Mouse (Mus musculus): ENCODE measurements around the gene Lrit2. TPM values are rescaled to one million over a fixed set of nuclear protein-coding genes. Genes with fewer than 3 reads are reported as not detected.

The Lrit2 gene
- polyA plus RNA-seq, 1 experiment from 2014 or later = not detected

GRCm38 (mm10) chr14:37066636-37067035 is 1.1 kb upstream of the Lrit2 start:
- no peak overlapping the region for H3K4me2 ChIP-seq (ENCODE audit: low read length)
- H3K27ac ChIP-seq (ENCODE audit: low read depth, low read length) = no peak overlapping the region
- 66% methylated on average over 2 of the region's 2 CpGs for WGBS
- no peaks in the 10 kb centered on the region for H3K4me1 ChIP-seq (ENCODE audit: control insufficient read depth, insufficient read depth, low read depth, low read length)
- no peak for ATAC-seq
- no peak overlapping the region for H3K4me3 ChIP-seq (ENCODE audit: low read length)
- H3K9me3 ChIP-seq (ENCODE audit: control insufficient read depth, low read length) = no peaks in the 10 kb centered on the region
- no peak overlapping the region for H3K9ac ChIP-seq (ENCODE audit: low read depth, low read length)
- no peaks in the 10 kb centered on the region for H3K27me3 ChIP-seq (replicated peaks; ENCODE audit: control insufficient read depth, insufficient read depth, low read length)
- no peaks in the 10 kb centered on the region for H3K36me3 ChIP-seq (ENCODE audit: control insufficient read depth, insufficient read depth, low read length)

GRCm38 (mm10) chr14:37068516-37068915 is 787 bp downstream of the Lrit2 start:
- H3K27me3 ChIP-seq (replicated peaks; ENCODE audit: control insufficient read depth, insufficient read depth, low read length) = no peaks in the 10 kb centered on the region
- H3K9ac ChIP-seq (ENCODE audit: low read depth, low read length) = no peak overlapping the region
- H3K4me1 ChIP-seq (ENCODE audit: control insufficient read depth, insufficient read depth, low read depth, low read length) = no peaks in the 10 kb centered on the region
- no peak overlapping the region for H3K4me3 ChIP-seq (ENCODE audit: low read length)
- H3K27ac ChIP-seq (ENCODE audit: low read depth, low read length) = no peak overlapping the region
- WGBS = 18% methylated on average over 9 of the region's 9 CpGs
- no peak for ATAC-seq
- no peaks in the 10 kb centered on the region for H3K36me3 ChIP-seq (ENCODE audit: control insufficient read depth, insufficient read depth, low read length)
- H3K9me3 ChIP-seq (ENCODE audit: control insufficient read depth, low read length) = no peaks in the 10 kb centered on the region
- no peak overlapping the region for H3K4me2 ChIP-seq (ENCODE audit: low read length)

GRCm38 (mm10) chr14:37080724-37081123 is 13.0 kb downstream of the Lrit2 start:
- no peak overlapping the region for H3K4me3 ChIP-seq (ENCODE audit: low read length)
- no peaks in the 10 kb centered on the region for H3K4me1 ChIP-seq (ENCODE audit: control insufficient read depth, insufficient read depth, low read depth, low read length)
- H3K27me3 ChIP-seq (replicated peaks; ENCODE audit: control insufficient read depth, insufficient read depth, low read length) = no peaks in the 10 kb centered on the region
- no peak overlapping the region for H3K4me2 ChIP-seq (ENCODE audit: low read length)
- 82% methylated on average over 1 of the region's 1 CpGs for WGBS
- ATAC-seq = no peak
- H3K9ac ChIP-seq (ENCODE audit: low read depth, low read length) = no peak overlapping the region
- H3K9me3 ChIP-seq (ENCODE audit: control insufficient read depth, low read length) = no peaks in the 10 kb centered on the region
- H3K27ac ChIP-seq (ENCODE audit: low read depth, low read length) = no peak overlapping the region
- H3K36me3 ChIP-seq (ENCODE audit: control insufficient read depth, insufficient read depth, low read length) = no peaks in the 10 kb centered on the region

- no peaks in the 10 kb centered on the region for H3K9me3 ChIP-seq (ENCODE audit: control insufficient read depth, low read length)
- H3K36me3 ChIP-seq (ENCODE audit: control insufficient read depth, insufficient read depth, low read length) = no peaks in the 10 kb centered on the region
- H3K9ac ChIP-seq (ENCODE audit: low read depth, low read length) = no peak overlapping the region
- no peak for ATAC-seq
- no peaks in the 10 kb centered on the region for H3K27me3 ChIP-seq (replicated peaks; ENCODE audit: control insufficient read depth, insufficient read depth, low read length)
- whole genome bisulfite sequencing = 37% methylated on average over 4 of the region's 4 CpGs
- no peak overlapping the region for H3K27ac ChIP-seq (ENCODE audit: low read depth, low read length)
- no peaks in the 10 kb centered on the region for H3K4me1 ChIP-seq (ENCODE audit: control insufficient read depth, insufficient read depth, low read depth, low read length)
- H3K4me2 ChIP-seq (ENCODE audit: low read length) = no peak overlapping the region
- no peak overlapping the region for H3K4me3 ChIP-seq (ENCODE audit: low read length)
Observed at GRCm38 (mm10) chr14:37083755-37084154, 16.0 kb downstream of the Lrit2 start.

GRCm38 (mm10) chr14:37094436-37094835 is 26.7 kb downstream of the Lrit2 start:
- Histone ChIP-seq H3K9me3 (ENCODE audit: control insufficient read depth, low read length) (no peaks in the 10 kb centered on the region), H3K4me2 (ENCODE audit: low read length) (no peak overlapping the region), H3K27ac (ENCODE audit: low read depth, low read length) (no peak overlapping the region), H3K4me1 (ENCODE audit: control insufficient read depth, insufficient read depth, low read depth, low read length) (peaks cover 5% of the 10 kb centered on the region), H3K27me3 (replicated peaks; ENCODE audit: control insufficient read depth, insufficient read depth, low read length) (no peaks in the 10 kb centered on the region), H3K4me3 (ENCODE audit: low read length) (no peak overlapping the region), H3K36me3 (ENCODE audit: control insufficient read depth, insufficient read depth, low read length) (no peaks in the 10 kb centered on the region), H3K9ac (ENCODE audit: low read depth, low read length) (no peak overlapping the region)
- peak; percentile 43; the same call in 1 of the 2 replicates for ATAC-seq
- 47% methylated on average over 6 of the region's 6 CpGs for WGBS

- WGBS = 89% methylated on average over 4 of the region's 4 CpGs
- no peak for ATAC-seq
- H3K9me3 ChIP-seq (ENCODE audit: control insufficient read depth, low read length) = no peaks in the 10 kb centered on the region
- H3K4me1 ChIP-seq (ENCODE audit: control insufficient read depth, insufficient read depth, low read depth, low read length) = peaks cover 5% of the 10 kb centered on the region
- no peak overlapping the region for H3K4me2 ChIP-seq (ENCODE audit: low read length)
- no peak overlapping the region for H3K4me3 ChIP-seq (ENCODE audit: low read length)
- no peak overlapping the region for H3K27ac ChIP-seq (ENCODE audit: low read depth, low read length)
- no peaks in the 10 kb centered on the region for H3K36me3 ChIP-seq (ENCODE audit: control insufficient read depth, insufficient read depth, low read length)
- H3K27me3 ChIP-seq (replicated peaks; ENCODE audit: control insufficient read depth, insufficient read depth, low read length) = no peaks in the 10 kb centered on the region
- no peak overlapping the region for H3K9ac ChIP-seq (ENCODE audit: low read depth, low read length)
Observed at GRCm38 (mm10) chr14:37095556-37095955, 27.8 kb downstream of the Lrit2 start.

- Histone ChIP-seq H3K4me2 (ENCODE audit: low read length) (peak within 1 kb of the TSS; percentile 92), H3K9me3 (ENCODE audit: control insufficient read depth, low read length) (no peaks in the 10 kb centered on the region), H3K27ac (ENCODE audit: low read depth, low read length) (no peak within 1 kb of the TSS), H3K27me3 (replicated peaks; ENCODE audit: control insufficient read depth, insufficient read depth, low read length) (no peaks in the 10 kb centered on the region), H3K4me1 (ENCODE audit: control insufficient read depth, insufficient read depth, low read depth, low read length) (peaks cover 5% of the 10 kb centered on the region), H3K4me3 (ENCODE audit: low read length) (peak within 1 kb of the TSS; percentile 48), H3K36me3 (ENCODE audit: control insufficient read depth, insufficient read depth, low read length) (no peaks in the 10 kb centered on the region), H3K9ac (ENCODE audit: low read depth, low read length) (peak within 1 kb of the TSS; percentile 69)
- peak; percentile 79 for ATAC-seq
- under 1% methylated on average over 30 of the region's 30 CpGs for WGBS
Observed at GRCm38 (mm10) chr14:37097956-37098530, 30.3 kb downstream of the Lrit2 start, which contains the start of gene Cdhr1. Gene Cdhr1 (minus strand): TSS chr14:37098347.

- Histone ChIP-seq H3K4me1 (ENCODE audit: control insufficient read depth, insufficient read depth, low read depth, low read length) (peaks cover 5% of the 10 kb centered on the region), H3K27me3 (replicated peaks; ENCODE audit: control insufficient read depth, insufficient read depth, low read length) (no peaks in the 10 kb centered on the region), H3K4me2 (ENCODE audit: low read length) (no peak overlapping the region), H3K27ac (ENCODE audit: low read depth, low read length) (no peak overlapping the region), H3K4me3 (ENCODE audit: low read length) (no peak overlapping the region), H3K9me3 (ENCODE audit: control insufficient read depth, low read length) (no peaks in the 10 kb centered on the region), H3K9ac (ENCODE audit: low read depth, low read length) (no peak overlapping the region), H3K36me3 (ENCODE audit: control insufficient read depth, insufficient read depth, low read length) (no peaks in the 10 kb centered on the region)
- no peak for ATAC-seq
- 78% methylated on average over 5 of the region's 5 CpGs for WGBS
Observed at GRCm38 (mm10) chr14:37101531-37101930, 33.8 kb downstream of the Lrit2 start.

GRCm38 (mm10) chr14:37102484-37102883 is 34.8 kb downstream of the Lrit2 start:
- Histone ChIP-seq H3K4me1 (ENCODE audit: control insufficient read depth, insufficient read depth, low read depth, low read length) (peaks cover 5% of the 10 kb centered on the region), H3K9ac (ENCODE audit: low read depth, low read length) (no peak overlapping the region), H3K9me3 (ENCODE audit: control insufficient read depth, low read length) (no peaks in the 10 kb centered on the region), H3K27me3 (replicated peaks; ENCODE audit: control insufficient read depth, insufficient read depth, low read length) (no peaks in the 10 kb centered on the region), H3K4me2 (ENCODE audit: low read length) (no peak overlapping the region), H3K36me3 (ENCODE audit: control insufficient read depth, insufficient read depth, low read length) (no peaks in the 10 kb centered on the region), H3K4me3 (ENCODE audit: low read length) (no peak overlapping the region), H3K27ac (ENCODE audit: low read depth, low read length) (no peak overlapping the region)
- 76% methylated on average over 3 of the region's 3 CpGs for WGBS
- ATAC-seq = no peak

Measured in hindbrain, embryonic 16.5 days (tissue).